Mouse (Mus musculus) macrophage (primary cell): ENCODE measurements around the gene Asb15. TPM values are rescaled to one million over a fixed set of nuclear protein-coding genes. Genes with fewer than 3 reads are reported as not detected.

ENCODE experiments used
- H3K27ac ChIP-seq: fragments of 350-480 bp; formaldehyde crosslinking; 2 replicates; pipeline ENCODE4 v1.9.0; 2021
- H3K36me3 ChIP-seq: fragments of 350-480 bp; formaldehyde crosslinking; 2 replicates; pipeline ENCODE4 v1.9.0; 2021; ENCODE audit errors: inconsistent target
- H3K4me3 ChIP-seq: fragments of 350-480 bp; formaldehyde crosslinking; 2 replicates; pipeline ENCODE4 v1.9.0; 2021; ENCODE audit errors: inconsistent target
- H3K79me2 ChIP-seq: fragments of 350-480 bp; formaldehyde crosslinking; 2 replicates; pipeline ENCODE4 v1.9.0; 2021; ENCODE audit errors: inconsistent target
- WGBS: methylation state at CpG from one replicate; pipeline ENCODE4 v1.1.7; 2026; ENCODE audit warnings: inconsistent platforms; ENCODE audit not compliant: missing documents; 5-methylcytosine and 5-hydroxymethylcytosine counted together
- polyA plus RNA-seq: library from polyadenylated mRNA; stranded (reverse); fragments of 250-400 nt; gene quantifications from 3 replicates; pipeline ENCODE4 v1.2.4, GENCODE M21; 2018; ENCODE audit warnings: inconsistent platforms

Asb15 gene
- polyA plus RNA-seq, 1 experiment from 2014 or later, result not detected

DNA sequence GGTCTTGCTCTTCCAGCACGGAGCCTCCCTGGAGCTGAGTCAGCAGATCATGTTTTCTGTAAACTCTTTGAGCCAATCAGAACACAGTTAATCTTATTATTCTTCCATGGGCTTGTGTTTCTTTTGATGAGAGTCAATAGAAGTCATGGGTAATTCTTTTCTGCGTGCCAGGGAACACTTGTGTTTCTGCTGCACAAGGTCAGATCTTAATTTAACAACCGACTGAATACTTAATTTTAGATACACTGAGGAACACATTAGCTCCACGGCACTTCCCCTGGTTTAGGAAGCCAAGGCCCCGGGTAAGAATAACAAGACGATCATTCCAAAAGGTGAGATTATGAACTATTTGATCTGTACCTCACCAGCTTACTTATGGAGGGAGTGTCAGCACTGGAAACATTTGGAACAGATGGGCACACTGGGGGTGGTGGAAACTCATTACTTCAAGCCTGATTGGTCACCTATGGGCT is 15.2 kb downstream of the Asb15 start:
- 88% methylated on average over 6 of the region's 6 CpGs for WGBS
- H3K4me3 ChIP-seq, result no peak overlapping the region

DNA sequence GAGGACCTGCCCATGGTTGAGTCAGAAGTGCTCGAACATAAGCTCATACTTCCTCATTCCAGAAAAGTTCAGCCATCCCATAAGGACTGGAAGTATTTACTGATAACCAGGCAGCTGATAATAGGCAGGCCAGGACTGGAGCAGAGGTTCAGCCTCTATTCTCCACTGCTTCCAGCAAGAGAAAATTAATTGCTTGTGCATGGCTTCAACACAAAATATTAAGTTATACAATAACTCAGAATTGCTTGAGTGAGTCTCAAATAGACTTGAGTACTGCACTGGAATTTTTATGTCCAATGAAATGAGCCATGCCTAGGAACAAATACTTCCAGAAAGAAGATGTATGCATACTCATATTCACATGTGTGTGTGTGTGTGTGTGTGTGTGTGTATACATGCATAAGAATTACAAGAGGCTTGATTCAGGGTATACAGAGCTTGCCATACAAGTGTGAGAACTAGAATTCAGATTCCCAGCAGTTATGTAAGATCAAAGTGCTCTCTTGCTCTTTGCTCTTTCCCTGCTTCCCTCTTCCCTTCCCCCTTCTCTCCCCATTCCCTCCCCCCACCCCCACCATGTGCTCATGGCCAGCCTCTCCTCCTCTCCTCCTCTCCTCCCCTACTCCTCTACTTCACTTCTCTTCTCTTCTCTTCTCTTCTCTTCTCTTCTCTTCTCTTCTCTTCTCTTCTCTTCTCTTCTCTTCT is 18.9 kb downstream of the Asb15 start:
- Histone ChIP-seq H3K27ac (no peak overlapping the region), H3K4me3 (no peak overlapping the region), H3K36me3 (no peaks in the 10 kb centered on the region), H3K79me2 (no peaks in the 10 kb centered on the region)
- 56% methylated on average over 1 of the region's 1 CpGs for WGBS

More for the DNA sequence above, 15.2 kb downstream of the Asb15 start:
- Histone ChIP-seq H3K36me3 (no peaks in the 10 kb centered on the region), H3K79me2 (no peaks in the 10 kb centered on the region), H3K27ac (no peak overlapping the region)

DNA sequence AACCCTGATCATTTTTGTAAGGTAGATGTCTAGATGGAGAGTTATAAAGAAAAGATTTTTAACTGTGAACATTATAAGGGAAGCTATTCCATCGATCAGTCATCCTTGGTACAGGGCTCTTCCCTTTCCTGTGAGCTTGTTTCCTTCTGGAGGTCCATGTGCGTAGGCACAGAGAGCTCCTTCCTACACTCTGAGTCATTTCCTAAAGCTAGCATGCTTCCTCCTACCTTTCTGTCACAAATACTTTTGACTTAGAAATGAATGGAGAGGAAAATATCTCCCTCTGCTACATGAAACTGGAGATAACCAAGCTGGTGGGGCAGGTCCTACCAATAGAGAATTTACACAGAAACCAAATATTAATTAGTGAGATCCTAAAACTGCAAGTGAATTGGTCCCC is 21.9 kb downstream of the Asb15 start:
- H3K27ac ChIP-seq, result no peak overlapping the region
- H3K79me2 ChIP-seq, result no peaks in the 10 kb centered on the region
- no peaks in the 10 kb centered on the region for H3K36me3 ChIP-seq
- 23% methylated on average over 2 of the region's 2 CpGs for WGBS
- H3K4me3 ChIP-seq, result no peak overlapping the region

DNA sequence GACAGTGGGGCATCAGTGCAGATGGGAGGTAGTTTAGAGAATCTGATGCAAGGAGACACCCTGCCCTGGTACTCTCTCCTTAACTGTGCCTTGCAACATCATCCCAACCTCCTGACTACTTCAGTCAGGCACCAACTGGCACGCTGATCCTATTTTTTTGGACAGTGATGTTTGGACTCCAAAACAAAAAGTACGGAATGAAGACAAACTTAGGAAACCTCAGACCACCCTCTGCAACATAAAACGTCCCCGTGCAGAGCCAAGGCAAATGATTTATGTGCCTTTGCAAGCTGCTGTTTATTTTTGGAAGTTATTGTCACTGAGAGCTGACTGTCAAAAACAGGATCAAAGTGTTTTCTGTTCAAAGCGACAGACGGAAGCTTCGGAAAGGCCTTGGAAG is 24.1 kb downstream of the Asb15 start:
- no peak overlapping the region for H3K4me3 ChIP-seq
- H3K27ac ChIP-seq, result no peak overlapping the region
- WGBS, result 64% methylated on average over 7 of the region's 7 CpGs
- no peaks in the 10 kb centered on the region for H3K79me2 ChIP-seq
- H3K36me3 ChIP-seq, result no peaks in the 10 kb centered on the region

DNA sequence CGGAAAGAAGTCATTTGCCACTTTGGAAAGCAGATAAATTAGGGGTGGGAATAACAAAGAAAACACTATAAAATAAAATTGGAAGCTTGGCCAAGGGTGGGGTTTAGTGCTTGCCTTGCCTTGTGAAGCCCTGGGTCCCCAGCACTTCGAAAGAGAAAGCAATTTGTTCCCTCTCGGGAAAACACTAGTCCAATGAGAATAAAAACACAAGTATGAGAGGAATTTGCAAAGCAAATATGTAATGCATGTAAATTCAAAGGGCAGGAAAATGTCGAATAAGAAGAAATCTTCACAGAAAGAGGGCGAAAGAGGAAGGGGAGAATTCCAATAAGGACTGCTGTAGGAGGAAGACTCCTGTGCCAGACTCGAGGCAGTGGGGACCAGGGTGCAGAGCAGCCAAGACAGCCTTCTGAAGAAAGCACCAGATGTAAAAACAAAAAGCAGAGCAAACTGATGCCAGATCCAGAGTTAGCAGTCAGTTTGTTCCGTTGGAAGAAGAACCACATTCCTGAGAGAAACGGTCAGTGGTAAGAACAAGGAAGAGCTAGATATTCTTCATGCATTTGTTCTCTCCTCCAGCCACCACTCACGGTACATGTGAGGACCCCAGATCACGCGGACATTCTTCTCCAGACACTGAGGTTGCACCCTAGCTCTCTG is 26.6 kb downstream of the Asb15 start:
- Histone ChIP-seq H3K36me3 (no peaks in the 10 kb centered on the region), H3K4me3 (no peak overlapping the region), H3K27ac (no peak overlapping the region), H3K79me2 (no peaks in the 10 kb centered on the region)
- 81% methylated on average over 11 of the region's 11 CpGs for WGBS

DNA sequence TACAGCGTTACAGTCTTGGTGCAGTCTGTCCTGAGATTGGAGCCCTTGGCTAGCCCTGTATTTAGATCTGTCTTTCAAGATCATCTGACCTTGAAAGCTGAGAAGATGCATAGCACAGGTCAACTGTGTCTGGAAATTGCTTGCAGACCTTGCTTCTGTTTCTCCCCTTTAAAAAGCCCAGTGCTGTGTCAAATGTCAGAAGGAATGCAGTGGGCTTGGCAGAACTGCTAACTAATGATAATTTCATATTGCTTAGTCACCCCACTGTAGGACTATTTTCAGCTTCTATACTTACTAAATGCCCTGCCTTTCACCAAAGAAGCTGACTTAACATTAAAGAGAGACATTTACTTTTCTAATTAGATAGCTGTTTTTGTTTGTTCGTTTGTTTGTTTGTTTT is 27.5 kb downstream of the Asb15 start:
- Histone ChIP-seq H3K27ac (no peak overlapping the region), H3K79me2 (no peaks in the 10 kb centered on the region), H3K36me3 (no peaks in the 10 kb centered on the region), H3K4me3 (no peak overlapping the region)
- 96% methylated on average over 2 of the region's 2 CpGs for WGBS

DNA sequence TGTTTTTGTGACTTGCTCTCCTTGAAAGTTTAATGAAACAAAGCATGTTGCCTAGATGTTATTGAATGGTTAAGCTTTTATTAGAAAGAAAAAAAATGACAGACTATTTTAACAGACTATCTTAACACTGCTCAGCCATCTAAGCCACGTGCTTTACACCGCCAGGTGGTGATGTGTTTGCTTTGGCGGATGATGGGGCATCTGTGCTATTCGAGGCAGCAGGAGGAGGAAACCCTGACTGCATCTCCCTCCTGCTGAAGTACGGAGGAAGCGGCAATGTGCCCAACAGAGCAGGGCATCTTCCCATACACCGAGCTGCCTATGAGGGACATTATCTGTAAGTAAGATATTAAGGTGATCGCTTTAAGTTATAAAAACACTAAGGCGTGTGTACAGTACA is 36.1 kb downstream of the Asb15 start:
- Histone ChIP-seq H3K4me3 (no peak overlapping the region), H3K79me2 (no peaks in the 10 kb centered on the region), H3K36me3 (no peaks in the 10 kb centered on the region), H3K27ac (no peak overlapping the region)
- WGBS, result 80% methylated on average over 7 of the region's 9 CpGs

DNA sequence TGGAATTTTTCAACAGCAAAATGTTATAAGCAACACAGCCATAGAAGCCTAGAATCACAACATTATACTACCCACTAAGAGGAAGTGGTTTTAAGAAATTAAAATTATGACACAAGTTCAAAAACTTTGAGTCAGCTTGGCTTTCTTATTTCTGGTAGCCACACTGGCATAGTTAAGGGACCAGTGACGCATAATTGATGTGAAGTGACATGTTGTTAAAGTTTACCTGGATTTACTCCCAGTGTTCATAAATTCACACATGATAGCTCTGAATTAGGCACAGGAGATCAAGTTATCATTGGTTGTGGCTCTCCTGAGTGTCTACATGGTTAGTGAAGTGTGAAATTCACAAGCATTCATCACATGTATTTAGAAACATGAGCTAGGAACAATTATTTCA is 36.9 kb downstream of the Asb15 start:
- Histone ChIP-seq H3K36me3 (no peaks in the 10 kb centered on the region), H3K4me3 (no peak overlapping the region), H3K27ac (no peak overlapping the region), H3K79me2 (no peaks in the 10 kb centered on the region)
- WGBS, result 67% methylated on average over 1 of the region's 1 CpGs

DNA sequence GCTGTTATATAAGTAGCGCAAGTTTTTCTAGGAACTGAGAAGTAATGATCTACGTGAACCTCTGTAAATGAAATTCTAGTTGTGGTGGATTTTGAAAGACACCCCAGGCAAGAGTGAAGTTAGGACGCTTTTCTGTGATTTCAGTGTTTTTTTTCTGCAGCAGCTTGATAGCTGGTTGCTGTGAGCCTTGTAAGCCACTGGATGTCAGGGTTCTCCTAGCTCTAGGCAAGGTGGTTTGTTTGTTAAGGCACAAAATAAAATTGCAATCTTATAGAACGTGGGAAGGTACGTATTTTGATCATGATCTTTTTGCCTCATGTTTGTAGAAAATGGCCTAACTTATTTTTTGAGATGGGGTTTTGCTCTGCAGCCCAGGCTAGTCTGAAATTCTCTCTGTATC is 41.0 kb downstream of the Asb15 start:
- Histone ChIP-seq H3K79me2 (no peaks in the 10 kb centered on the region), H3K36me3 (no peaks in the 10 kb centered on the region), H3K27ac (no peak overlapping the region), H3K4me3 (no peak overlapping the region)
- 81% methylated on average over 4 of the region's 5 CpGs for WGBS

DNA sequence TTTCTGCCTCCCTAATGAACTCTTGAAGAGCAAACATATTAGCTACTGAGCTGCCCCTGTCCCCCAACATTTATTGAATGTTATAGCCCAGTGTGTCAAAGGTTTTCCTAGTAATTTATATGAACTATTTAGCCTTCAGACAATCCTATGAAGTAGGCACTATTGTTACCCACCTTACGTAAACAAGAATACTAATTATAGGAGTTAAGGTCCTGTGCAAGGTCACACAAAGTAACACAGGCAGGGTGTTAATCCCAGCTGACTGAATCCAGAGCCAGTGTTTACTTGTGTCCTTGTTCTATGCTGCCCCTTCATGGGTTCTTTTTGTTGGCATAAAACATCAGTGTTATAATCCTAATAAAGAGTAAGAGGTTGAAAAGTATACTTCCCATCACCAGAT is 41.8 kb downstream of the Asb15 start:
- Histone ChIP-seq H3K36me3 (no peaks in the 10 kb centered on the region), H3K4me3 (no peak overlapping the region), H3K27ac (no peak overlapping the region), H3K79me2 (no peaks in the 10 kb centered on the region)
- WGBS, result 100% methylated on average over 1 of the region's 1 CpGs

DNA sequence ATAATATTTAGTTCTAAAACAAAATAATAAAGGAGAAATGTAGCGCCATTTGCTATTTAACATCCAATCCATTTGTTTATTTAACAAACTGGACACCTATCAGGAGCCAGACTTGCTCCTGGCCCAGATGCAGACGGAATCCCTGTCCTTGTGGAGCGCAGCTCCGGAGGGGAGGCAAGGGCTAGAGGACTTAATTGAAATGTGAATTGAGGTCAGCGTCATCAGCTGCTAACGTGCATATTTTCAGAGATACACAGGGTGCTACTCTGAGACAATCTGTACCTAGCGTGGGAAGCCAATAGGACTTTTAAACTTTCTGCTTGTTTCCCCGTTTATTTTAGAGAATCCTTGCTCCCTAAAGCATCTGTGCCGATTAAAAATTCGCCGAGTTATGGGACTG is 42.3 kb downstream of the Asb15 start:
- 86% methylated on average over 11 of the region's 11 CpGs for WGBS
- no peaks in the 10 kb centered on the region for H3K36me3 ChIP-seq
- no peak overlapping the region for H3K27ac ChIP-seq
- H3K4me3 ChIP-seq, result no peak overlapping the region
- no peaks in the 10 kb centered on the region for H3K79me2 ChIP-seq

DNA sequence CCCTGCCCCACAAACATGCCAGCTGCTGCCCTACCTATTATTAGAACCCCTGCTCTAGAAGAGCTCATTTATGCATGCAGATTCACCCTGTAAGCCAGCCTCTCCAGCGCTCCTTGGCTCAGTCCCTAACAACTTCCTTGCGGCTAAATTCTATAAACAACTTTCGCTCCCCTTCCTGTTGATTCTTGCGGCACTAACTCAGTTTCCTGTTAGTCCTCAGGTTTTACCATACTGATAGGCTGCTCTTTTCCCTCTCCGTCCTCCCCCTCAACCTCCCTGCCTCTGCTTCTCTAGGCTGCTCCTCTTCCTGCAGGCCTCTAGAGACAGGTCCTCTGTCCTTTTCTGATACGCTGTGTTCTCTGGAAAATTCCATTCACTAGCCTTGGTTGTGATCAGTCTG is 43.2 kb downstream of the Asb15 start:
- Histone ChIP-seq H3K79me2 (no peaks in the 10 kb centered on the region), H3K27ac (no peak overlapping the region), H3K36me3 (no peaks in the 10 kb centered on the region), H3K4me3 (no peak overlapping the region)
- WGBS, result 52% methylated on average over 6 of the region's 6 CpGs

DNA sequence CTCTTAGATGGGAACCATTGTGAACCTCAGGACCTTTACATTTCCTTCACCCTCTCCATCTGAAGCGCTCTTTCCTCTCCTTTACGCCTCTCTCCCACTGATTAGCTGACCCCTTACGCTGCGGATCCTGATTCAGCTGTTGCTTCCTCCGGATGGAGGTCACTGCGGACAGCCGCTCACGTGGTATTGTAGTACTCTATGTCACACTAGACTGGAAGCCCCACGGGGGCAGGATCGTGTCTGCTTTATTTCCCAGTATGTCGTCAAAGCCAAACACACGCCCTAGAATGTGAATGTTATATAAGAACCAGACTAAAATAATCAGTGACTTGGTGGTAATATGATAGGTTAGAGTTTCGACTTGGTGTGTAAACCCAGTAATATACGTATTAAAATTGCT is 44.5 kb downstream of the Asb15 start:
- 92% methylated on average over 14 of the region's 14 CpGs for WGBS
- Histone ChIP-seq H3K79me2 (no peaks in the 10 kb centered on the region), H3K36me3 (no peaks in the 10 kb centered on the region)

DNA sequence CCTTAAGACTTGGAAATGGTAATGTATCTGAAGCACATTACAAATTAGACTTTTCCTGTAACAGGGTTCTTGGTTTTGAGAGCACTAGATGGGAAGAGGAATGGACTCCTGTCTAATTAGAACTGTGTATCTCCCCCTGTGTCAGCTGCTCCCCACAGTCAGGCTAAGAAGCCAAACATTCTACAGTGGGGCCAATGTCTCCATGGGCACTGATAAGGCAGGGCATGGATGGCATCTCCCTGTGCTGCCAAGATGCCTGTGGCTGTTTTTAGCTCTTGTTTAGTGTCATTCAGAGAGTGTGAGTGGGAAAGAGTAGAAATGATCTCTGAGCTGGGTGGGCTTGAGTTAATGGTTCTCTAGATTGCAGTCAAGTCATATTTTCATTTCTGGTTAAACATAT is 45.4 kb downstream of the Asb15 start:
- H3K79me2 ChIP-seq, result no peaks in the 10 kb centered on the region
- H3K4me3 ChIP-seq, result no peak overlapping the region
- H3K27ac ChIP-seq, result no peak overlapping the region
- H3K36me3 ChIP-seq, result no peaks in the 10 kb centered on the region

More for the DNA sequence above, 44.5 kb downstream of the Asb15 start:
- H3K4me3 ChIP-seq, result no peak overlapping the region
- no peak overlapping the region for H3K27ac ChIP-seq

DNA sequence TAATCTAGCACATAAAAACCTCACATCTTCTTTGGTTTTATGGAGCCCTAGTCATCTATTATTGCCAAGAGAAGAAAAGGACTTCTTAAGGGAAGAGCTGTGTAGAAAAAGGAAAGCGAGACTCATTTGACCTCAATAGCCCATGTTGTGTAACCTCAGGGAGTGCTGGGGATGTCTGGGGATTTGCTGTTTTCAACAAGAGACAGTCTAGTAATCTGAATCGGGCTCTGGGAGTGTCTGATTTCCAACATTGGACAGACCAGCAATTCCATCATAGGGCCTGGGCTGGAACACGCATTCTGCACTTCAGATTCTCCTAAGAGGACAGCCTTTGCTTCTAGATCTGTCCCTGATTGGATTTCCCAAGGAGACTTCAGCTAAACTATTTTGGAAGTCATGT is 55.5 kb downstream of the Asb15 start:
- Histone ChIP-seq H3K79me2 (no peaks in the 10 kb centered on the region), H3K36me3 (no peaks in the 10 kb centered on the region), H3K27ac (no peak overlapping the region), H3K4me3 (no peak overlapping the region)
- 87% methylated on average over 3 of the region's 3 CpGs for WGBS
